Mouse (Mus musculus) stomach, postnatal 0 days (tissue): ENCODE data around the gene Serinc5.

Experiments
- CTCF ChIP-seq: IDR thresholded peaks from 2 replicates; pipeline ENCODE4 v1.5.1; 2016; ENCODE audit warnings: antibody characterized with exemption, low read depth, mild to moderate bottlenecking, moderate library complexity
- EP300 ChIP-seq: optimal IDR thresholded peaks from 2 replicates; pipeline ENCODE3; 2016; ENCODE audit warnings: antibody characterized with exemption

GRCm38 (mm10) chr13:92588704-92589103 is 22.2 kb upstream of the Serinc5 start:
- TF ChIP-seq EP300 (no peak), CTCF (no peak)
